Comparison of ENCODE assay signal across 24 mouse cellular contexts in genomic region chr1:89878496-89878895, GRCm38 (mm10). TPM values are rescaled to one million over a fixed set of nuclear protein-coding genes. Genes with fewer than 3 reads are reported as not detected.
DNase-seq lines count a peak whose midpoint lies in the region; TF ChIP-seq lines count a peak whose summit lies in the region.
"Had no signal": no experiment of that assay in that cellular context is flagged by ENCODE, and none has a peak within 500 bp of the region (broad histone marks: within the 10 kb centered on the region; RNA-seq: fewer than 3 reads in every experiment).

No protein-coding gene starts in this region.

- peak; percentile 58; the same call in 1 of the 2 replicates for TF ChIP-seq EP300 in ES-Bruce4 (IDR thresholded peaks at IDR 0.05; ENCODE audit: insufficient read depth, low read depth, low read length)

- H3K4me3 ChIP-seq in ES-Bruce4 (ENCODE audit: low read depth, low read length) = no peak overlapping the region
- no peak overlapping the region for H3K4me3 ChIP-seq in limb, embryonic 10.5 days
- H3K4me3 ChIP-seq: forebrain, embryonic 10.5 days; gastrocnemius, adult 2 months; heart, embryonic 12.5 days; hindbrain, embryonic 15.5 days; layer of hippocampus, adult 2 months; midbrain, embryonic 15.5 days; myocyte had no signal

- peak; percentile 40 for DNase-seq in Muller cell, postnatal 12 days (ENCODE audit: inconsistent ontology term)
- DNase-seq in cerebellum, adult 18-20 months = peak; percentile 46 to 52
- DNase-seq in cerebellum, postnatal 25 days = peak; percentile 48 to 63
- DNase-seq in limb, embryonic 10.5 days (ENCODE audit: low spot score) = no peak
- no peak for DNase-seq in thymus, adult 18-20 months
- no peak for DNase-seq in adrenal gland, adult 18-20 months (ENCODE audit: low spot score in 2 of 2)
- DNase-seq: adrenal gland, adult 8-10 months; forebrain, postnatal 0 days; gastrocnemius, adult 2 months; heart, postnatal 14 days; lung, adult 18-20 months; lung, postnatal 36 days; right cerebral cortex, postnatal 14 days; thymus, adult 2 months had no signal

- WGBS in limb, embryonic 10.5 days = 89% methylated on average over 11 of the region's 11 CpGs

- no peaks in the 10 kb centered on the region for H3K27me3 ChIP-seq in ES-Bruce4 (ENCODE audit: control insufficient read depth, insufficient read depth, low read length, poor library complexity, severe bottlenecking)
- no peaks in the 10 kb centered on the region for H3K27me3 ChIP-seq in limb, embryonic 10.5 days (ENCODE audit: low read depth, poor library complexity, severe bottlenecking)
- H3K27me3 ChIP-seq: heart, embryonic 12.5 days; hindbrain, embryonic 15.5 days; midbrain, embryonic 15.5 days had no signal

- H3K27ac ChIP-seq in ES-Bruce4 (ENCODE audit: insufficient read depth, low read length) = peak overlapping the region; percentile 51; the same call in 1 of the 2 replicates
- no peak overlapping the region for H3K27ac ChIP-seq in limb, embryonic 10.5 days
- H3K27ac ChIP-seq: gastrocnemius, adult 2 months; hindbrain, embryonic 15.5 days; kidney, postnatal 0 days; layer of hippocampus, adult 2 months; midbrain, embryonic 15.5 days had no signal

- no peak for TF ChIP-seq CTCF in ES-Bruce4 (IDR thresholded peaks at IDR 0.05; ENCODE audit: low read depth, low read length)

- TF ChIP-seq POLR2A in ES-Bruce4 (IDR thresholded peaks at IDR 0.05; ENCODE audit: insufficient read depth, low read length) = no peak

- H3K9me3 ChIP-seq in ES-Bruce4 (replicated peaks; ENCODE audit: control insufficient read depth, insufficient read depth, low read length, poor library complexity, severe bottlenecking) = no peaks in the 10 kb centered on the region
- H3K9me3 ChIP-seq in limb, embryonic 10.5 days (replicated peaks) = no peaks in the 10 kb centered on the region
- H3K9me3 ChIP-seq: forebrain, embryonic 10.5 days; heart, embryonic 12.5 days; hindbrain, embryonic 15.5 days; midbrain, embryonic 15.5 days had no signal

- H3K36me3 ChIP-seq in ES-Bruce4 (ENCODE audit: control insufficient read depth, insufficient read depth, low read length, poor library complexity, severe bottlenecking) = no peaks in the 10 kb centered on the region
- H3K36me3 ChIP-seq in limb, embryonic 10.5 days = 0 out of 2 replicates have a peak, but pooled peaks cover 6% of the 10 kb centered on the region
- H3K36me3 ChIP-seq: G1E; heart, embryonic 12.5 days; hindbrain, embryonic 15.5 days; midbrain, embryonic 15.5 days had no signal

- no peak overlapping the region for H3K9ac ChIP-seq in ES-Bruce4 (ENCODE audit: low read depth, poor library complexity, severe bottlenecking)
- H3K9ac ChIP-seq: forebrain, postnatal 0 days; heart, embryonic 12.5 days; hindbrain, embryonic 15.5 days; midbrain, embryonic 15.5 days had no signal

- H3K4me1 ChIP-seq in ES-Bruce4 (ENCODE audit: control insufficient read depth, insufficient read depth, low read length) = peaks cover 14% of the 10 kb centered on the region
- H3K4me1 ChIP-seq in limb, embryonic 10.5 days = peaks cover 30% of the 10 kb centered on the region

RNA-seq across cellular contexts. Expression of gene Gbx2, which starts 52.5 kb away (rescaled TPM):
- polyA plus RNA-seq in ES-Bruce4 (2011; ENCODE audit: insufficient read depth, insufficient read length, low read depth, missing spikeins) = 5.7 and 7.1 TPM in 2 replicates
- 5.3 and 9.5 TPM in 2 replicates for polyA plus RNA-seq in limb, embryonic 10.5 days (2016; fragmentation: Nextera tagmentation; extraction: Ambion mirVana)
- not detected for total RNA-seq in adrenal gland, adult 18-20 months (2021)
- total RNA-seq: adrenal gland, adult 8-10 months; heart, postnatal 14 days had no signal
- polyA plus RNA-seq: G1E; kidney, postnatal 0 days; myocyte; stomach, embryonic 14.5 days had no signal

Comparison
In these comparisons a context has a peak if more than half of its experiments do, and no peak if none do; other contexts are left out.
1. DNase-seq: peak in Muller cell, postnatal 12 days (single experiment), cerebellum, adult 18-20 months (2 of 2) and cerebellum, postnatal 25 days (2 of 2); none in limb, embryonic 10.5 days (single experiment), thymus, adult 18-20 months (0 of 2) and adrenal gland, adult 18-20 months (0 of 2).